Mouse (Mus musculus) ES-Bruce4 (cell line): Measurements from ENCODE around the gene Tmem45a2. TPM values are rescaled to one million over a fixed set of nuclear protein-coding genes. Genes with fewer than 3 reads are reported as not detected.
"Not testable (repeated sequence)": the region's sequence is repeated elsewhere in the genome, so short reads cannot be mapped to it uniquely, and the experiment has no call there.

Source experiments
- H3K27ac ChIP-seq: 2 replicates; pipeline ENCODE4 v1.5.1; 2012; ENCODE audit warnings: low read length, inconsistent platforms; ENCODE audit not compliant: insufficient read depth
- H3K27me3 ChIP-seq: 2 replicates; pipeline ENCODE4 v1.6.1; 2012; ENCODE audit warnings: mild to moderate bottlenecking, low read length, inconsistent platforms; ENCODE audit not compliant: control insufficient read depth, poor library complexity, insufficient read depth, severe bottlenecking
- H3K36me3 ChIP-seq: 2 replicates; pipeline ENCODE4 v1.6.1; 2012; ENCODE audit warnings: inconsistent platforms, mild to moderate bottlenecking, low read length, moderate library complexity; ENCODE audit not compliant: control insufficient read depth, poor library complexity, insufficient read depth, severe bottlenecking
- H3K4me1 ChIP-seq: one replicate; pipeline ENCODE4 v1.8.1; 2011; ENCODE audit warnings: low read length; ENCODE audit not compliant: control insufficient read depth, insufficient read depth
- H3K4me3 ChIP-seq: 2 replicates; pipeline ENCODE4 v1.5.1; 2011; ENCODE audit warnings: low read depth, mild to moderate bottlenecking, low read length
- H3K9ac ChIP-seq: 2 replicates; pipeline ENCODE4 v1.6.1; 2012; ENCODE audit warnings: low read depth, mild to moderate bottlenecking, inconsistent platforms; ENCODE audit not compliant: poor library complexity, severe bottlenecking
- H3K9me3 ChIP-seq: replicated peaks from 2 replicates; pipeline ENCODE4 v1.6.1; 2012; ENCODE audit warnings: mild to moderate bottlenecking, low read length, inconsistent platforms; ENCODE audit not compliant: control insufficient read depth, poor library complexity, insufficient read depth, severe bottlenecking
- CTCF ChIP-seq: IDR thresholded peaks from one replicate; pipeline ENCODE4 v1.8.1; 2011; ENCODE audit warnings: low read depth, low read length
- EP300 ChIP-seq: IDR thresholded peaks from 2 replicates; pipeline ENCODE4 v1.6.1; 2011; ENCODE audit warnings: low read depth, low read length; ENCODE audit not compliant: insufficient read depth
- POLR2A ChIP-seq: IDR thresholded peaks from one replicate; pipeline ENCODE4 v1.8.1; 2011; ENCODE audit warnings: low read length; ENCODE audit not compliant: insufficient read depth
- polyA plus RNA-seq: library from polyadenylated mRNA; stranded (reverse); fragments of >200 nt; gene quantifications from 2 replicates; pipeline ENCODE4 v1.2.4, GENCODE M21; 2011; ENCODE audit warnings: low read depth; ENCODE audit not compliant: missing spikeins, insufficient read depth, insufficient read length

Gene Tmem45a2
- polyA plus RNA-seq, 1 experiment = not detected

GRCm38 (mm10) chr16:57056995-57057394, 14.2 kb downstream of the Tmem45a2 start:
- TF ChIP-seq CTCF (no peak), POLR2A (no peak), EP300 (no peak)
- Histone ChIP-seq H3K36me3 (no peaks in the 10 kb centered on the region), H3K27me3 (no peaks in the 10 kb centered on the region), H3K4me1 (no peaks in the 10 kb centered on the region), H3K9me3 (no peaks in the 10 kb centered on the region), H3K4me3 (no peak overlapping the region), H3K9ac (no peak overlapping the region), H3K27ac (no peak overlapping the region)

GRCm38 (mm10) chr16:57049974-57050373, 21.2 kb downstream of the Tmem45a2 start:
- no peaks in the 10 kb centered on the region for H3K9me3 ChIP-seq
- no peak overlapping the region for H3K27ac ChIP-seq
- H3K4me3 ChIP-seq = no peak overlapping the region
- no peaks in the 10 kb centered on the region for H3K27me3 ChIP-seq
- H3K4me1 ChIP-seq = no peaks in the 10 kb centered on the region
- TF ChIP-seq CTCF (no peak), EP300 (no peak), POLR2A (no peak)
- H3K9ac ChIP-seq = no peak overlapping the region
- H3K36me3 ChIP-seq = no peaks in the 10 kb centered on the region

GRCm38 (mm10) chr16:57038600-57038999, 32.6 kb downstream of the Tmem45a2 start:
- no peaks in the 10 kb centered on the region for H3K36me3 ChIP-seq
- no peaks in the 10 kb centered on the region for H3K4me1 ChIP-seq
- no peak overlapping the region for H3K4me3 ChIP-seq
- no peak overlapping the region for H3K27ac ChIP-seq
- TF ChIP-seq POLR2A (no peak), EP300 (no peak), CTCF (no peak)
- no peaks in the 10 kb centered on the region for H3K27me3 ChIP-seq
- no peak overlapping the region for H3K9ac ChIP-seq
- H3K9me3 ChIP-seq = 0 out of 2 replicates have a peak, but pooled peaks cover 2% of the 10 kb centered on the region

- no peaks in the 10 kb centered on the region for H3K36me3 ChIP-seq
Observed at GRCm38 (mm10) chr16:57030150-57030885, 40.9 kb downstream of the Tmem45a2 start.

GRCm38 (mm10) chr16:56998283-56998682, 72.9 kb downstream of the Tmem45a2 start:
- H3K36me3 ChIP-seq, H3K4me1 ChIP-seq, H3K27ac ChIP-seq, H3K9ac ChIP-seq, H3K4me3 ChIP-seq, H3K27me3 ChIP-seq: not testable (repeated sequence)
- peaks cover 26% of the 10 kb centered on the region for H3K9me3 ChIP-seq

More at GRCm38 (mm10) chr16:57030150-57030885, 40.9 kb downstream of the Tmem45a2 start:
- TF ChIP-seq EP300 (no peak), CTCF (no peak), POLR2A (no peak)
- Histone ChIP-seq H3K27me3 (no peaks in the 10 kb centered on the region), H3K27ac (no peak overlapping the region), H3K9me3 (peaks cover 4% of the 10 kb centered on the region; the same call in 1 of the 2 replicates), H3K4me3 (no peak overlapping the region), H3K9ac (no peak overlapping the region), H3K4me1 (no peaks in the 10 kb centered on the region)

Other genes with a start within 250 kb of the Tmem45a2 start
- 7.8 and 9.7 TPM in 2 replicates for gene Tmem45a, start 185.2 kb downstream of the Tmem45a2 start, polyA plus RNA-seq
- gene Lnp1, start 143.3 kb downstream of the Tmem45a2 start, polyA plus RNA-seq = not detected in 2 replicates
- 107 and 126 TPM in 2 replicates for gene Tomm70a, start 50.3 kb upstream of the Tmem45a2 start, polyA plus RNA-seq
- 138 and 154 TPM in 2 replicates for gene Nit2, start 96.0 kb upstream of the Tmem45a2 start, polyA plus RNA-seq
- gene Tbc1d23, start 160.1 kb upstream of the Tmem45a2 start, polyA plus RNA-seq = 32.4 and 35.5 TPM in 2 replicates
- 0.36 TPM in 1 of 2 replicates, not detected in the other for gene Tmem30c, start 221.5 kb upstream of the Tmem45a2 start, polyA plus RNA-seq